Mouse (Mus musculus): ENCODE measurements around the gene C130060K24Rik. TPM values are rescaled to one million over a fixed set of nuclear protein-coding genes. Genes with fewer than 3 reads are reported as not detected.

The C130060K24Rik gene
- not detected in 2 replicates for polyA plus RNA-seq (2012; rRNA removed)

DNA sequence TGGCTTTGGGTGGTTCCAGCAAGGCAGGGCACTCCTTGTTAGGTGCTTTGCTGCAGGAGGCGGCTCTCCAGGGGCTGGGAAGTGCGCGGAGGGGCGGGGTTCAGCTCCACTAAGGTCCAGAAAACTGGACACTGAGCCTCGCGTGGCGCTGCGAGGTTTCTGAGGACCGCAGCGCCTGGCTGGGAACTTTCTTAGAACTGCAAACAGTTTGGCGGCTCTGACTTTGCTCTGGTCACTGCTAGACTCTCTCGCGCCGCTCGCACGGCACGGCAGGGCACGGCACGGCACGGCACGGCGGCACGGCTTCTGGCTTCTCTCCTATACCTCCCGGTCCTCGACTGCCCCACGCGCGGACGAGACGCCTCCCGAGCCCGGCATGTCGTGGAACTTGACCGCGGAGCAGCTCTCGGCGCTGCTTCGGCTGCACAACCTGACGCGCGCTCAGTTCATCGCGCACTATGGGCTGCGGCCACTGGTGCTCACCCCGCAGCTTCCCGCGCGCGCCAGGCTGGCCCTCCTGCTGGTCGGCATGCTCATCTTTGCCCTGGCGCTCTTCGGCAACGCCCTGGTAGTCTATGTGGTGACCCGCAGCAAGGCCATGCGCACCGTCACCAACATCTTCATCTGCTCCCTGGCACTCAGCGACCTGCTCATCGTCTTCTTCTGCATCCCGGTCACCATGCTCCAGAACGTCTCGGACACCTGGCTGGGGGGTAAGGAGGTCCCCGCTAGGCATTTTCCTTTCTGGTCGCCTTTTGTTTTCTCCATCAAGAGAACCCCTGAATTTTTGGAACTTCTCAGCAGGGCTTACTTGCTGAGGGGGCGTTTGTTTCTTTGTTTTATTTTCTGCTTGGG lies at the start of gene C130060K24Rik:
TSS of gene C130060K24Rik (plus strand) at position 188 of the 855 bp plus-strand sequence.
- DNase-seq (ENCODE audit: low read depth in 1 of 2, low spot score in 2 of 2) = no peak
- no peak within 1 kb of the TSS for H3K27ac ChIP-seq (ENCODE audit: insufficient read depth, low read length)
- TF ChIP-seq POLR2A (IDR thresholded peaks at IDR 0.05; ENCODE audit: low read depth, low read length) = no peak
- no peak for TF ChIP-seq CTCF (IDR thresholded peaks at IDR 0.05; ENCODE audit: extremely low read depth, insufficient read depth, insufficient read length, insufficient replicate concordance)
- no peaks in the 10 kb centered on the region for H3K36me3 ChIP-seq (ENCODE audit: control insufficient read depth, insufficient read depth, low read length)
- 3% methylated on average over 64 of the region's 64 CpGs for WGBS
- H3K4me1 ChIP-seq (ENCODE audit: control insufficient read depth, insufficient read depth, insufficient read length) = no peaks in the 10 kb centered on the region
- peaks cover 4% of the 10 kb centered on the region; the same call in 1 of the 2 replicates for H3K27me3 ChIP-seq (ENCODE audit: control insufficient read depth, insufficient read depth, low read length)
- no peak within 1 kb of the TSS for H3K4me3 ChIP-seq (ENCODE audit: extremely low read depth, insufficient read depth, insufficient read length)

DNA sequence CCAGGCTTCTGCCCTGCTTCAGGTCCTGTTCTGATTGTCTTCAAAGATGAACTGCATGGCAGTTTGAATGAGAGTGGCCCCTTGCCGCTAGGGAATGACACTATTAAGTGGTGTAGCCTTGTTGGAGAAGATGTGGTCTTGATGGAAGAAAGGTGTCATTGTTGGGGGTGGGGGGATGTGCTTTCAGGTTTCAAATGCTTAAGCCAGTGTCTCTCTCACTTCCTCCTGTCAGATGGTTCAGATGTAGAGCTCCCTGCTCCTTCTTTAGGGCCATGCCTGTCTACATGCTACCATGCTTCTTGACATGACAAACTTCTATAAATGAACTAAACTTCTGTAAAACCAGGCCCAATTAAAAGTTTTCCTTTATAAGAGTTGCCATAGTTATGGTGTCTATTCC lies 46.7 kb upstream of the C130060K24Rik start:
- no peak for TF ChIP-seq CTCF (IDR thresholded peaks at IDR 0.05; ENCODE audit: extremely low read depth, insufficient read depth, insufficient read length, insufficient replicate concordance)
- no peak for TF ChIP-seq POLR2A (IDR thresholded peaks at IDR 0.05; ENCODE audit: low read depth, low read length)
- no peak overlapping the region for H3K4me3 ChIP-seq (ENCODE audit: extremely low read depth, insufficient read depth, insufficient read length)
- 91% methylated on average over 1 of the region's 1 CpGs for WGBS
- no peaks in the 10 kb centered on the region for H3K27me3 ChIP-seq (ENCODE audit: control insufficient read depth, insufficient read depth, low read length)
- no peak overlapping the region for H3K27ac ChIP-seq (ENCODE audit: insufficient read depth, low read length)
- DNase-seq (ENCODE audit: low read depth in 1 of 2, low spot score in 2 of 2) = no peak
- no peaks in the 10 kb centered on the region for H3K36me3 ChIP-seq (ENCODE audit: control insufficient read depth, insufficient read depth, low read length)
- H3K4me1 ChIP-seq (ENCODE audit: control insufficient read depth, insufficient read depth, insufficient read length) = no peaks in the 10 kb centered on the region

DNA sequence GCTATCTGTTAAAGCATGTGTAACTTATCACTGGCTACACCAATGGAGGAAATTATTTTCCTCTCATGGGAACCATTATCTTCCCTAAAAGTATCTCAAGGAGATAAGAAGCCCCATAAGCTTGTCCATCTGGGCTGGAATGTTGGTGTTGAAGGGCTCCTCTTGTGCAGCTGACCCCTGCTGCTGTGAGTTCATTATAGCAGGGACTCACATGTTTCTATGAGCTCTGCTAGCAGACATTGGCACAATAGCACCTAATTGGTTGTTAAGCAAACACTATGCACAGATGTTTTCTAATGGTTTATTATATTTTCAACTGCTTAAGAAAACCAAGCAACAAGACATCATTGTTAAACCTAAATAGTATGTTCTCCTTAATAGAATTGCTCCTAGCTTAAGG lies 41.5 kb upstream of the C130060K24Rik start:
- Histone ChIP-seq H3K27ac (ENCODE audit: insufficient read depth, low read length) (no peak overlapping the region), H3K4me3 (ENCODE audit: extremely low read depth, insufficient read depth, insufficient read length) (no peak overlapping the region), H3K27me3 (ENCODE audit: control insufficient read depth, insufficient read depth, low read length) (no peaks in the 10 kb centered on the region), H3K4me1 (ENCODE audit: control insufficient read depth, insufficient read depth, insufficient read length) (no peaks in the 10 kb centered on the region), H3K36me3 (ENCODE audit: control insufficient read depth, insufficient read depth, low read length) (no peaks in the 10 kb centered on the region)
- TF ChIP-seq CTCF (IDR thresholded peaks at IDR 0.05; ENCODE audit: extremely low read depth, insufficient read depth, insufficient read length, insufficient replicate concordance) (no peak), POLR2A (IDR thresholded peaks at IDR 0.05; ENCODE audit: low read depth, low read length) (no peak)
- DNase-seq (ENCODE audit: low read depth in 1 of 2, low spot score in 2 of 2) = no peak

DNA sequence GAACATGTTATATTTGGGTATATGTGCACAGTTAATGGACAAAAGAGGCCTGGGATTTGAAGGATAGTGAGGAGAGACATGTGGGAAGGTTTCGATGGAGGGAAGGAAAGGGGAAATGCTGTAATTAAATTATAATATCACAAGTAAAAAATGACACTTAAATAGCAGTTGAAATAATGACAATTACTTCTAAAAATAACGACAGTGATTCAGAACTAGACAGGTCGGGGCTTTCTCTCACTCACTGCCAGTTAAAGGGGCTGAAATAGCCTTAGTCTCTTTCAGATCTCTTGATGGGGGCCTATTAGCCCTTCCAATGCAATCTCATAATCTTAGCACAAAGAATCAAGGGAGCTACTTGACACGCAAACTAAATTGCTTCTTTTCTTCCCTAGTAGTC lies 39.5 kb upstream of the C130060K24Rik start:
- Histone ChIP-seq H3K4me1 (ENCODE audit: control insufficient read depth, insufficient read depth, insufficient read length) (no peaks in the 10 kb centered on the region), H3K4me3 (ENCODE audit: extremely low read depth, insufficient read depth, insufficient read length) (no peak overlapping the region), H3K27me3 (ENCODE audit: control insufficient read depth, insufficient read depth, low read length) (no peaks in the 10 kb centered on the region), H3K27ac (ENCODE audit: insufficient read depth, low read length) (no peak overlapping the region), H3K36me3 (ENCODE audit: control insufficient read depth, insufficient read depth, low read length) (no peaks in the 10 kb centered on the region)
- 80% methylated on average over 4 of the region's 4 CpGs for WGBS
- no peak for DNase-seq (ENCODE audit: low read depth in 1 of 2, low spot score in 2 of 2)
- TF ChIP-seq CTCF (IDR thresholded peaks at IDR 0.05; ENCODE audit: extremely low read depth, insufficient read depth, insufficient read length, insufficient replicate concordance) = no peak
- no peak for TF ChIP-seq POLR2A (IDR thresholded peaks at IDR 0.05; ENCODE audit: low read depth, low read length)

DNA sequence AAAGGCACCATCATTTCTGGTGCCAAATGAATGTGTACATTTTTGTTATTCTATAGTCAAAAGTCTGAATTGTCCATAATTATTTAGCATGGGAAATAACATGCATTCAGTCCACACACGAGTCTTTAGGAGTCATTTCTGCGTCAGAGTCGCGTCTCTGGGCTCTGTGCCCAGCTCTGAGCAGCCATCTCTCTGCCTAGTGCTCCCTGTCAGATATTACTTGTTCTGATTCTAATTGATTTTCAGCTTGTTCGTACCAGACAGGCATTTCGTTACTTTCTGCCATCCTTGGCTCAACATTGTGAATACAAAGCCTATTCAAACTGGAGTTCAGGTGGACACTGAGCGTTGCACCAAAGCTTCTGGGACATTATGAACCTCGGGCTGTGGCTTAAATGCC lies 33.2 kb upstream of the C130060K24Rik start:
- no peaks in the 10 kb centered on the region for H3K36me3 ChIP-seq (ENCODE audit: control insufficient read depth, insufficient read depth, low read length)
- TF ChIP-seq POLR2A (IDR thresholded peaks at IDR 0.05; ENCODE audit: low read depth, low read length) (no peak), CTCF (IDR thresholded peaks at IDR 0.05; ENCODE audit: extremely low read depth, insufficient read depth, insufficient read length, insufficient replicate concordance) (no peak)
- H3K27ac ChIP-seq (ENCODE audit: insufficient read depth, low read length) = no peak overlapping the region
- H3K27me3 ChIP-seq (ENCODE audit: control insufficient read depth, insufficient read depth, low read length) = no peaks in the 10 kb centered on the region
- WGBS = 82% methylated on average over 8 of the region's 8 CpGs
- no peaks in the 10 kb centered on the region for H3K4me1 ChIP-seq (ENCODE audit: control insufficient read depth, insufficient read depth, insufficient read length)
- no peak for DNase-seq (ENCODE audit: low read depth in 1 of 2, low spot score in 2 of 2)
- H3K4me3 ChIP-seq (ENCODE audit: extremely low read depth, insufficient read depth, insufficient read length) = no peak overlapping the region

GRCm38 (mm10) chr6:65348255-65348654 lies 32.6 kb upstream of the C130060K24Rik start:
- no peaks in the 10 kb centered on the region for H3K4me1 ChIP-seq (ENCODE audit: control insufficient read depth, insufficient read depth, insufficient read length)
- H3K4me3 ChIP-seq (ENCODE audit: extremely low read depth, insufficient read depth, insufficient read length) = no peak overlapping the region
- no peaks in the 10 kb centered on the region for H3K27me3 ChIP-seq (ENCODE audit: control insufficient read depth, insufficient read depth, low read length)
- no peak overlapping the region for H3K27ac ChIP-seq (ENCODE audit: insufficient read depth, low read length)
- WGBS = 83% methylated on average over 5 of the region's 5 CpGs
- DNase-seq (ENCODE audit: low read depth in 1 of 2, low spot score in 2 of 2) = no peak
- TF ChIP-seq POLR2A (IDR thresholded peaks at IDR 0.05; ENCODE audit: low read depth, low read length) (no peak), CTCF (IDR thresholded peaks at IDR 0.05; ENCODE audit: extremely low read depth, insufficient read depth, insufficient read length, insufficient replicate concordance) (no peak)
- H3K36me3 ChIP-seq (ENCODE audit: control insufficient read depth, insufficient read depth, low read length) = no peaks in the 10 kb centered on the region

- no peaks in the 10 kb centered on the region for H3K27me3 ChIP-seq (ENCODE audit: control insufficient read depth, insufficient read depth, low read length)
- WGBS = 89% methylated on average over 4 of the region's 4 CpGs
- H3K4me1 ChIP-seq (ENCODE audit: control insufficient read depth, insufficient read depth, insufficient read length) = no peaks in the 10 kb centered on the region
- no peak overlapping the region for H3K4me3 ChIP-seq (ENCODE audit: extremely low read depth, insufficient read depth, insufficient read length)
- H3K27ac ChIP-seq (ENCODE audit: insufficient read depth, low read length) = no peak overlapping the region
- no peak for DNase-seq (ENCODE audit: low read depth in 1 of 2, low spot score in 2 of 2)
- TF ChIP-seq CTCF (IDR thresholded peaks at IDR 0.05; ENCODE audit: extremely low read depth, insufficient read depth, insufficient read length, insufficient replicate concordance) (no peak), POLR2A (IDR thresholded peaks at IDR 0.05; ENCODE audit: low read depth, low read length) (no peak)
- H3K36me3 ChIP-seq (ENCODE audit: control insufficient read depth, insufficient read depth, low read length) = no peaks in the 10 kb centered on the region
These were observed 29.3 kb upstream of the C130060K24Rik start for GRCm38 (mm10) chr6:65351622-65352021.
